Comparison of ENCODE assay signal across 19 mouse cellular contexts in genomic region chr1:180600578-180600977, GRCm38 (mm10).
"Had no signal": no experiment of that assay in that cellular context is flagged by ENCODE, and none has a peak within 500 bp of the region (broad histone marks: within the 10 kb centered on the region; RNA-seq: fewer than 3 reads in every experiment).

No protein-coding gene starts in this region.

- H3K27ac ChIP-seq: liver, embryonic 13.5 days; liver, embryonic 15.5 days; lung, embryonic 15.5 days; midbrain, embryonic 10.5 days; midbrain, embryonic 12.5 days; neural tube, embryonic 12.5 days had no signal

- H3K4me3 ChIP-seq: liver, embryonic 13.5 days; liver, embryonic 15.5 days; lung, embryonic 15.5 days; midbrain, embryonic 10.5 days; midbrain, embryonic 12.5 days; neural tube, embryonic 12.5 days had no signal

- H3K27me3 ChIP-seq: liver, embryonic 13.5 days; liver, embryonic 15.5 days; lung, embryonic 15.5 days; midbrain, embryonic 12.5 days; neural tube, embryonic 12.5 days had no signal

- DNase-seq: liver, embryonic 13.5 days; liver, postnatal 0 days; lung, adult 2 months; lung, postnatal 14 days; lung, postnatal 36 days; midbrain, embryonic 14.5 days; retina, postnatal 1 day; right cerebral cortex, adult 18-20 months; right cerebral cortex, postnatal 25 days; right cerebral cortex, postnatal 4 days; spleen, adult 18-20 months; thymus, adult 18-20 months; thymus, postnatal 14 days; thymus, postnatal 36 days had no signal

- H3K4me1 ChIP-seq: liver, embryonic 13.5 days; liver, embryonic 15.5 days; lung, embryonic 15.5 days; midbrain, embryonic 10.5 days; midbrain, embryonic 12.5 days; neural tube, embryonic 12.5 days had no signal

- H3K4me2 ChIP-seq: liver, embryonic 13.5 days; liver, embryonic 15.5 days; lung, embryonic 15.5 days; midbrain, embryonic 12.5 days; neural tube, embryonic 12.5 days had no signal
